Mouse (Mus musculus) monocyte, adult 2 months (primary cell): ENCODE results near the gene Magix.

Source experiments
- DNase-seq, 2 experiments: peaks; one replicate each; pipeline ENCODE4 v3.0.0; 2022; ENCODE audit warnings: low spot score in 2 of 2, low read depth in 1 of 2

The Magix gene

DNA sequence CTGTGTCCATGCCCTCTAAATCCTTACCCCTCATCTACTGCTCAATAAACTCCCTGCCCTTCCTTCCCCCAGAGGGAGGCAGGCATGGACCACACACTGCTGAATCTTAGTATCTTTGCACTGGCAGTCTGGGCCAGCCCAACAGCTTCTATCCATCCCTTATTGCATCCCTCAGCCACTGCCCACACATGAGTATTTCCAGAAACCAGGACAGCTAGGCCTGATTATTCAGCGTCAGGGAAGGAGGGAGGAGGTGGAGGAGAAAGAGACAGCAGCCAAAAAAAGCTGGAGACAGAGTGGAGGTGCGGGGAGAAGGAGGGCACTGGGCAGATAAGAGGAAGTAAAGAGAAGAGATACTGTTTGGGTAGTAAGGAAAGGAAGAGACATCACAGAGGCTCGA lies 46.0 kb downstream of the Magix start:
- no peak for DNase-seq

DNA sequence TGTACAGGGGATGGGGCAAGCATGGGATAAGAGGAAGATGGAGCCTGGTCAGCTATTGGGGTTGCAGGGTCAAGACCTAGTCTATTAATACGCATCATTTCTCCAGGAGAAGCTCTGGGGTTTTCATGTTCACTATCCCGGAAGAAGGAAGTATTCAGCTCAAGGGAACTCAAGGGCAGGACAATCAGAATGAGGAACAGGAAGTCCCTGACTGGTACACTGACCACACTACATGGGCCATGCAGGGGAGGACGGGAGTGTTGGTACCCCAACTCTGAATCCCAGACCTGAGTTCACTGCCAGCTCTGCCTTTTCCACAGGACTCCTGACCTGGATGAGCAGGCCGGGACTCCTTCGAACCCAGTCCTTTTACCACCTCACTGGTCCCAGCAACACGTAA lies 48.5 kb downstream of the Magix start:
- no peak for DNase-seq
